Mouse (Mus musculus) liver, embryonic 11.5 days (tissue): ENCODE measurements at regions not wholly inside any gene's neighbourhood (a gene's known extent, or its start where the extent isn't known, plus 50 kb on each side); places are given as distances from the start of the nearest gene placed in this dataset.

ENCODE experiments used
- ATAC-seq: fragments of 200-750 bp; cut with Nextera tagmentation; replicated peaks from 2 replicates; pipeline ENCODE4 v1.8.0; 2017; ENCODE audit warnings: moderate number of reproducible peaks, mild to moderate bottlenecking, moderate TSS enrichment, moderate library complexity; ENCODE audit not compliant: low FRiP score
- DNase-seq: peaks from one replicate; pipeline ENCODE4 v3.0.0-alpha.2; 2017; ENCODE audit warnings: low spot score
- H3K27ac ChIP-seq: fragments of 300-500 bp; sonication (generic); 2 replicates; pipeline ENCODE4 v1.5.1; 2014; ENCODE audit warnings: mild to moderate bottlenecking, low read depth, low read length, control low read depth
- H3K27me3 ChIP-seq: fragments of 300-500 bp; sonication (generic); replicated peaks from 2 replicates; pipeline ENCODE4 v1.6.1; 2014; ENCODE audit warnings: low read length, mixed read lengths; ENCODE audit not compliant: control insufficient read depth, insufficient read depth
- H3K36me3 ChIP-seq: fragments of 300-500 bp; sonication (generic); 2 replicates; pipeline ENCODE4 v1.6.1; 2014; ENCODE audit warnings: mild to moderate bottlenecking, low read length, moderate library complexity, mixed read lengths; ENCODE audit not compliant: control insufficient read depth, insufficient read depth
- H3K4me1 ChIP-seq: fragments of 300-500 bp; sonication (generic); replicated peaks from 2 replicates; pipeline ENCODE4 v1.6.1; 2014; ENCODE audit warnings: low read length, mixed read lengths; ENCODE audit not compliant: control insufficient read depth, insufficient read depth
- H3K4me2 ChIP-seq: fragments of 300-500 bp; sonication (generic); 2 replicates; pipeline ENCODE4 v1.6.1; 2014; ENCODE audit warnings: mild to moderate bottlenecking, control low read depth, moderate library complexity
- H3K4me3 ChIP-seq: fragments of 300-500 bp; sonication (generic); 2 replicates; pipeline ENCODE4 v1.5.1; 2014; ENCODE audit warnings: low read depth, low read length, control low read depth
- H3K9ac ChIP-seq: fragments of 300-500 bp; sonication (generic); 2 replicates; pipeline ENCODE4 v1.6.1; 2014; ENCODE audit warnings: low read depth, low read length, control low read depth
- H3K9me3 ChIP-seq: fragments of 300-500 bp; sonication (generic); 2 replicates; pipeline ENCODE4 v1.6.1; 2016; ENCODE audit warnings: low read length, inconsistent platforms, mixed read lengths; ENCODE audit not compliant: control insufficient read depth
- WGBS: fragments of 180-500 bp; shearing (Covaris S2); extraction: QIAGEN DNeasy Blood & Tissue Kit; methylation state at CpG from one replicate; pipeline ENCODE4 v1.1.7; 2014; 5-methylcytosine and 5-hydroxymethylcytosine counted together

- H3K27me3 ChIP-seq = no peaks in the 10 kb centered on the region
- ATAC-seq (no peak), DNase-seq (no peak)
- no peaks in the 10 kb centered on the region for H3K36me3 ChIP-seq
- no peaks in the 10 kb centered on the region for H3K9me3 ChIP-seq
- 71% methylated on average over 13 of the region's 13 CpGs for WGBS
- no peaks in the 10 kb centered on the region for H3K4me1 ChIP-seq
- H3K4me2 ChIP-seq = no peak overlapping the region
- H3K9ac ChIP-seq = no peak overlapping the region
- no peak overlapping the region for H3K27ac ChIP-seq
- H3K4me3 ChIP-seq = no peak overlapping the region
Measured at GRCm38 (mm10) chr6:117312891-117313781, 144.8 kb downstream of the Cxcl12 start.

- DNase-seq (no peak), ATAC-seq (no peak)
- Histone ChIP-seq H3K4me3 (no peak overlapping the region), H3K27me3 (no peaks in the 10 kb centered on the region), H3K27ac (no peak overlapping the region), H3K4me2 (no peak overlapping the region), H3K4me1 (no peaks in the 10 kb centered on the region), H3K9me3 (no peaks in the 10 kb centered on the region), H3K9ac (no peak overlapping the region), H3K36me3 (no peaks in the 10 kb centered on the region)
- 49% methylated on average over 6 of the region's 6 CpGs for WGBS
Measured at GRCm38 (mm10) chr6:117313944-117314566, 145.7 kb downstream of the Cxcl12 start.

- Histone ChIP-seq H3K4me1 (no peaks in the 10 kb centered on the region; the same call in 1 of the 2 replicates), H3K9ac (no peak overlapping the region), H3K36me3 (no peaks in the 10 kb centered on the region), H3K4me3 (no peak overlapping the region), H3K9me3 (no peaks in the 10 kb centered on the region), H3K4me2 (no peak overlapping the region), H3K27me3 (no peaks in the 10 kb centered on the region), H3K27ac (no peak overlapping the region)
- no peak for DNase-seq
- ATAC-seq = no peak
Measured at GRCm38 (mm10) chr6:117323301-117323700, 155.0 kb downstream of the Cxcl12 start.

GRCm38 (mm10) chr6:117323850-117324249 lies 155.5 kb downstream of the Cxcl12 start:
- H3K4me1 ChIP-seq = no peaks in the 10 kb centered on the region; the same call in 1 of the 2 replicates
- no peak overlapping the region for H3K27ac ChIP-seq
- WGBS = 66% methylated on average over 3 of the region's 3 CpGs
- no peaks in the 10 kb centered on the region for H3K36me3 ChIP-seq
- ATAC-seq (no peak), DNase-seq (no peak)
- no peak overlapping the region for H3K4me2 ChIP-seq
- no peak overlapping the region for H3K4me3 ChIP-seq
- no peaks in the 10 kb centered on the region for H3K9me3 ChIP-seq
- H3K9ac ChIP-seq = no peak overlapping the region
- H3K27me3 ChIP-seq = no peaks in the 10 kb centered on the region

GRCm38 (mm10) chr6:117326835-117327775 lies 158.8 kb downstream of the Cxcl12 start:
- H3K4me3 ChIP-seq = no peak overlapping the region
- no peak overlapping the region for H3K27ac ChIP-seq
- no peak for DNase-seq
- H3K4me1 ChIP-seq = no peaks in the 10 kb centered on the region; the same call in 1 of the 2 replicates
- H3K36me3 ChIP-seq = no peaks in the 10 kb centered on the region
- no peak for ATAC-seq
- H3K27me3 ChIP-seq = no peaks in the 10 kb centered on the region
- no peaks in the 10 kb centered on the region for H3K9me3 ChIP-seq
- H3K9ac ChIP-seq = no peak overlapping the region
- 71% methylated on average over 18 of the region's 18 CpGs for WGBS
- H3K4me2 ChIP-seq = no peak overlapping the region

- no peaks in the 10 kb centered on the region for H3K36me3 ChIP-seq
- no peak overlapping the region for H3K4me3 ChIP-seq
- ATAC-seq (no peak), DNase-seq (no peak)
- H3K27me3 ChIP-seq = no peaks in the 10 kb centered on the region
- no peak overlapping the region for H3K27ac ChIP-seq
- WGBS = 75% methylated on average over 8 of the region's 8 CpGs
- no peak overlapping the region for H3K9ac ChIP-seq
- no peaks in the 10 kb centered on the region; the same call in 1 of the 2 replicates for H3K4me1 ChIP-seq
- H3K9me3 ChIP-seq = no peaks in the 10 kb centered on the region
- H3K4me2 ChIP-seq = no peak overlapping the region
Measured at GRCm38 (mm10) chr6:117329164-117329939, 161.0 kb downstream of the Cxcl12 start.

- no peaks in the 10 kb centered on the region for H3K36me3 ChIP-seq
- no peaks in the 10 kb centered on the region for H3K9me3 ChIP-seq
- no peak overlapping the region for H3K4me2 ChIP-seq
- H3K4me3 ChIP-seq = no peak overlapping the region
- DNase-seq (no peak), ATAC-seq (no peak)
- no peak overlapping the region for H3K27ac ChIP-seq
- 75% methylated on average over 6 of the region's 6 CpGs for WGBS
- no peaks in the 10 kb centered on the region for H3K27me3 ChIP-seq
- no peaks in the 10 kb centered on the region; the same call in 1 of the 2 replicates for H3K4me1 ChIP-seq
- no peak overlapping the region for H3K9ac ChIP-seq
Measured at GRCm38 (mm10) chr6:117330198-117330597, 161.9 kb downstream of the Cxcl12 start.
